Mouse (Mus musculus) CD8-positive naive resting alpha-beta T cell, adult 2 months (primary cell): Measurements from ENCODE around the gene Idh3a.
"Not testable (repeated sequence)": the region's sequence is repeated elsewhere in the genome, so short reads cannot be mapped to it uniquely, and the experiment has no call there.

Experiments used
- DNase-seq, 2 experiments: peaks; one replicate each; pipeline ENCODE4 v3.0.0; 2022; ENCODE audit warnings: low read depth in 2 of 2, low spot score in 2 of 2

Gene Idh3a

DNA sequence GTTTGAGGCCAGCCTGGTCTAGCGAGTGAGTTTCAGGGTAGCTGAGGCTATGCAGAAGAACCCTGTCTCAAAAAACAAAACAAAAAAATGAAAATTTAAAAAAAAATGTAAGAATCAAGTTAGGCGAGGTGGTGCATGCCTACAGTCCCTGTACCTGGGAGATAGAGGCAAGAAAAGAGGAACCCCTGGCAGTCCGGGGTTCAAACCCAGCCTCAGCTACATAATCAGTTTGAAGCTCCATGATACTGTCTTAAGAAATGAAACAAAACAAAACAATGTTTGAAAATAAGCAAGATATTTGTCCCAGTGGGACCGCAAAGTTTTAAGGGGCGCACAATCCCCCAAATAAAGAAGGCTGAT lies 315 bp upstream of the Idh3a start:
- DNase-seq: no peak

DNA sequence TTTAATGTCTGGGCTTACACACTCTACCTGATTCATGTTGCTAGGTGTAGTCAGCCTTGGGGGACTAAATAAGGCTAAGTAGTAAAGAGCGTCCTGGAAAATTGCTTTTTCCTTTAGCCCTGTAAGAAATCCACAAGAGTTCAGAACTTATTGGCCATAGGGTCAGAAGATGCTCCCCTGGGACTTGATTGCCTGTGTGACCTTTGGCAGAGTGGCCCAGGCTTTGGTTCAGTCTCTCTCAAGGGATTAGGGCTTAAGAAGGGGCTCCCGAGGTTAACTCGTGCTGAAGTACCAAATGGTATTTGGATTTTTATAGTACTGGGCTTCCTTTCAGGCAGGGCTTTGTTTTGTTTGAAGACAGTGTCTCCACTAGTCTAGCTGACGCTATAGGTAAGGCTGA lies 1.7 kb downstream of the Idh3a start:
- no peak for DNase-seq

- DNase-seq: not testable (repeated sequence)
These were observed 7.5 kb downstream of the Idh3a start for GRCm38 (mm10) chr9:54593652-54594051.

DNA sequence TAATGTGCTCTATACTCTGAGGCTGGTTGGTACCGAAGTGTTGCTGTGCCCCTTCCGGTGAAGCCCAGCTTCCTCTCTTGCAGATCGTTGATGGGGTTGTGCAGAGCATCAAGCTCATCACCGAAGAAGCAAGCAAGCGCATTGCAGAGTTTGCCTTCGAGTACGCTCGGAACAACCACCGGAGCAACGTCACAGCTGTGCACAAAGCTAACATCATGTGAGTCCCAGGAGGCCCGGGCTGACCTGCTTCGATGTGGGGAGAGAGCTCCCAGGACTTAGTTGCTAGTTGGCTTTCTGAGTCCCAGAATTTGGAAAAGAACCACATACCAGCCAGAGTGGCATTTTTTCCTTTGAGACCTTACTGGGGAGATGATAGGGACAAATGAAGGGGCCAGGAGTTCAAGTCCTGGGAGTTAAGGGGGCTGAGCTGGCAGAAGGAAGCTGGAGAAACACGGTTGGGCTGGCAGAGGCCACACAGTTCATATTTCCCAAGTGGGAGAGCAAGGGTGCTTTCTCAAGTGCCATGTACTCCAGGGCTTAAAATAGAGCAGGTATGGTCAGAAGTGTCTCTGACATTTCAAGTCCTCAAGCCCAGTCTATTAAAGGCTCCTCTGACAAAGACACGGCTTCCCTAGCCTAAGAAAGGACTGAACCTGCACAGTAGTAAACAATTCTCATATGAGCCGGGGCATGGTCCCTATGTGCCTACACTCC lies 10.8 kb downstream of the Idh3a start:
- DNase-seq: no peak

DNA sequence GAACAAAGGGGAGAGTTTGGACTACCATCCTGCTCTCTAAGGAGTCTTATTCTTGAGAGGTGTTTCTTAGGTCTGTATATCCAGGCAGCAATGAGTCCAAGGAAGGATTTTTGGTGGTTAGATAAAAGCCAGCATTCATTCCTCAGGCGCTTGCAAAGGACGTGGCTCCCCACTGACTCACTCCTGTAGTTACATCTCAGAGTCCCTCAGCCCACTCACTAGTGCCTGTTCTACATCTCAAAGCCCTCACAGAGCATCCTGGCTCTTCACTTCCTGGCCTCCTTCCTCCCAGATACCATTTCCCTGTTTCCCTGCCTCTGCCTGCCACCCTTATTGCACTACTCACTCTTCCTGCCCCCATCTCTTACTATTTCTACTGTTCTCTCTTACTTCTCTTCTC lies 16.3 kb downstream of the Idh3a start:
- no peak for DNase-seq

DNA sequence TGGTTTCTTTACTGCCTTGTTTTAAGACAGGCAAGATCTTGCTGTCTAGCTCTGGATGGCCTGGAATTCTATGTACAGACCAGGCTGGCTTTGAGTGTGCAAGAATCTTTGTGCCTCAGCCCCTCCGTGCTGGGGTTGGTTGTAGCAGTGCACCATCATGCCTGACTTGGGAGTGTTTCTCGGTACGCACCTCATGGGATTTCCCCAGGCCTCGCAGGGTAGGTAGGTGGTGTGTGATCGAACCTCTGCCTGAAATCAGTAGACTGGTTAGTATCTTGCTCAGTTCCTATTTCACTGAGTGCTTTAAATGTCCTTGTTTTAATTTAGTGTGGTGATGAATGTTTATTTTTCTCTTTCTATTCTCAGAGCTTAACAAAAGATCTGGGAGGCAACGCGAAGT lies 16.8 kb downstream of the Idh3a start:
- DNase-seq: no peak

DNA sequence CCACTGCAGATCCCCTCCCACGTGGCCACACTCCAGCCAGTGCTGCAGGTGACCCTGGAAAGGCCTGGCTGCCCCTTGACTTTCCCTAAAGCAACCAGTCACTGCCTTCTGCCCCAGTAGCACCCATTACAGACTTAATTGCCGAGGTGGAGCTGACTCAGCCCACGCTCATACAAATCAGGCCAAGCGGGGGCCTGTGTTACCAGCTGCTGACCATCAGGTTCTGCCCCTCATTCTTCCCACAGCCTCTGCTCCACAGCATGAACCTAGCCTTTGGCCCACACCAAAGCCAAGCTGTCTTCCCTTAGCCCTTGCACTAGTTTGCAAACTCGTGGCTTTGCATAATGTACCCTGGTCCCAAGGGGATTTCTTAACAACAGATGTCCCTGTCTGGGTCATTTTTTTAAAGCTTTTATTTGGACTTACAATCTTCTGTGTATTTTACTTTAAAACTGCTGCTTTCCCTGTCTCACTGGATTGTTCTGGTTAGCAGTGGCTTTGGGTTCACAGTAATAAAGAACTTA lies 18.1 kb downstream of the Idh3a start:
- no peak for DNase-seq

GRCm38 (mm10) chr9:54604886-54605285 lies 18.8 kb downstream of the Idh3a start:
- peak; percentile 15 to 18 for DNase-seq

DNA sequence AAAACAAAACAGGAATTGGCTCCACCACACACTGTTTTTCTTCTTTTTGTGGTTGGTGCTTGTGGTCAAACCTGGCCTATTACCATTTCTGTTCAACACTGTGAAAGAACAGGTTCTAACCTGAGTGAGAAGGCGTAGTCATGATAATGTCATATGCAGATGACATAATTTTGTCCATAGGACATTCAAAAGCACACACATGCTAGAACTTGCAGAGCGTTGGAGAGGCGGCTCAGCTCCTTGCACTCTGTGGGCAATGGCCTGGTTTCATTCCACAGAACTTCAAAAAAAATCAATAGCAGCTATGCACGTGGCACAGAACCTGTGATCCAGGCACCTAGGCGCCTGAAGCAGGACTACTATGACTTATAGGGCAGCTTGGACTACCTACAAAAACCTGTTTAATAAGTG lies 26.7 kb downstream of the Idh3a start:
- DNase-seq: peak; percentile 19 to 68

DNA sequence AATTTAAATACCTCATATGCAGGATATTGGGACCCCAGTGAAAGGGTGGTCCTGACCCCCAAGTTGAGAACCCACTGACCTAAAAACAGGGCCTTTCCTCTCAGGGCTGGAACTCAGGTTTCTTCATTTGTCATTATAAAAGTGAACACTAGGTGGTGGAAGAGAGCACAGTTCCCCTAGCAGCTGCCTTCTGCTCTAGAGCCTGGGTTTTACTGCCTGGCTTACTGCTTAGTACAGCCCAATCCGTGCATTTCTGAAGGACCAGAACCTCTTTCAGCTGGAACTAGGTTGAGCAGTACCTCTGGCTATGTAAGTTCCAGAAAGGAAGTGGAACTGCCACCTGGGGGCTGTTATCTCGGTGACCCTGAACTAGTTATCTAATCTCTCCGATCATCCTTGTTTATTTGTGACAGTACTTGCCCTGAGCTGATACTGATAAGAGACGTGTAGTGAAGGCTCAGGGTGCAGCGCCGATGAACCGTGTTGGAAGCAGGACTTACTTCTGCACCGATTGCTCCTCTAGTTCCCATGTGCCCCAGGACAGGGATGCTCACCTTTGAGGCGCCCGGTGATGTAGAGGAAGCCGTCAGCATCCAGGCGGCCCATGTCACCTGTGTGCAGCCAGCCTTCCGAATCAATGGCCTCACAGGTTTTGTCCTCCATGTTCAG lies 28.2 kb downstream of the Idh3a start:
- DNase-seq: peak; percentile 35 to 51

DNA sequence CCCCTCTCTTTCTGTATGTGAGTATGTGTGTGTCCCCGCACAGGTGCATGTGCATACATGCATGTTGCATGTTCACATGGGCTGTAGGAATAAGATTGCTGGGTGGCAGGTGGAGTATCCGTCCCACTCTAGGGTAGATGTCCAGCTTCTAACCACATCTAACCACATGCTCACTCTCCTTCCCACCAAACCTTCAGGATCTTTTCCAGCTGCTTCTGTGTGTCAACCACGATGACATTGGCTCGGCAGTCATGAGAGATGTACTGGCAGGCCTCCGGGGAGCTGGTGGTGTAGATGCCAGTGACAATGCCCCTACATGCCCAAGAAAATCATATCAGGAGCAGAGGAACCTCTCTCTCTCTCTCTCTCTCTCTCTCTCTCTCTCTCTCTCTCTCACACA lies 41.1 kb downstream of the Idh3a start:
- DNase-seq: no peak

DNA sequence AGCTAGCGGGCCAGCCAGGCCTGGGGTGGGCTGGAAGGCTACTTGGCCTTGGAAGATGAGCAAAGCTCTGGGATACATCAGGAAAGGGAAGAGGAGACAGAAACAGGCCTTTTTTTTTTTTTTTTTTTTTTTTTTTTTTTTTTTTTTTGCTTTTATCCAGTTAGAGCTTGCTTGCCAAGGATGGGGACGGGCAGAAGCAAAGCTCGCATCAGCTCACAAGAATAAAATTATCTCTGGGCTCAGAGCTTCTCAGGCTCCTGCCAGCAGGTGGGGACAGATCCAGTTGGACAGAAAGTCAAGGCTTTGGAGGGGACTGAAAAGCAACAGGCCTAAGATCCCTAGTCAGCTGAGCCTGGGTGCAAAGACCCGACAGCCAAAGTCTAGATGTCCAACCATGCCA lies 42.6 kb downstream of the Idh3a start:
- DNase-seq: no peak

DNA sequence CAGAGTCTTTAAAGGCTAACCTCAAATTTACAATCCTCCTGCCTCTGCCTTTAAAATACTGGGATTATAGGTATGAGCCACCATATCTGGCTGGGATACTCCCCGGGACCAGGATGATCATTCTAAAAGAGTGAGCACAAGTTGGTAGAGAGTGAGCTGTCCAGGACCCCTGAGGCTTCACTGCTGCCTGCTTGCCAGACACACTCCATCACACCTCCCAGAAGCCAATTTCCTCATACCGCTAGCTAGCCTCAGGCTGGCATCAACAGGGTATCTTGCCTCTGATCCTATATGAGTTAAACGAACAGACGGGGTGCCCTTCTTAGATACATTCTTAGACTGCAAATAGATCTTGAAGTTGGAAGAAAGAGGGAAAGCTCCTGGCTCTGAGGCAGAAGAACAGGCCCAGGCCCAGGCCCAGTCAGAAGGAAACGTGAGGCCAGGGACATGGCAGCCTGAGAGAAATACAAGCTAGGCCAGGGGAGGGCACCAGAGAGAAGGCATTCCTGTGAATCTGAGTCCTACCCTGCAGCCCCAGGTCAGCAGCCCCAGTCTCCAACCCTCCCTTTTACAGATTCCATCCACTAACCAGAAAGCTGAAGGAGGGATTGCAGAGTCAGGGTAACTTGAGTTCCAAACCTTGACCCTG lies 43.6 kb downstream of the Idh3a start:
- DNase-seq: no peak

DNA sequence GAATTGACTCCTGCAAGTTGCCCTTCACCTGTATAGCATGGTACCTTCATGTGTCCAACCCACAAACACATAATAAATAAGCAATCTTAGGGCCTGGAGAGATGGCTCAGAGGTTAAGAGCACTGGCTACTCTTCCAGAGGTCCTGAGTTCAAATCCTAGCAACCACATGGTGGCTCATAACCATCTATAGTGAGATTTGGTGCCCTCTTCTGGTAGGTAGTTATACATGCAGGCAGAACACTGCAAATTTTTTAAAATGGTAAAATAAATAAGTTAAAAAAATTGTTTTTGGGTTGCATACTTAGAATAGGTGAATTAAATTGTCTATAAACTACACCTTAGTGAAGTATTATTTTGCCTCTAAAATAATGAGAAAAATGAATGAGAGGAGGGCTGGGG lies 44.8 kb downstream of the Idh3a start:
- no peak for DNase-seq

- DNase-seq: no peak
These were observed 47.3 kb downstream of the Idh3a start for GRCm38 (mm10) chr9:54633401-54633800.

- DNase-seq: no peak
These were observed 51.6 kb downstream of the Idh3a start for GRCm38 (mm10) chr9:54637510-54638314.

GRCm38 (mm10) chr9:54639192-54639591 lies 53.1 kb downstream of the Idh3a start:
- no peak for DNase-seq

GRCm38 (mm10) chr9:54641548-54641947 lies 55.4 kb downstream of the Idh3a start:
- DNase-seq: no peak

DNA sequence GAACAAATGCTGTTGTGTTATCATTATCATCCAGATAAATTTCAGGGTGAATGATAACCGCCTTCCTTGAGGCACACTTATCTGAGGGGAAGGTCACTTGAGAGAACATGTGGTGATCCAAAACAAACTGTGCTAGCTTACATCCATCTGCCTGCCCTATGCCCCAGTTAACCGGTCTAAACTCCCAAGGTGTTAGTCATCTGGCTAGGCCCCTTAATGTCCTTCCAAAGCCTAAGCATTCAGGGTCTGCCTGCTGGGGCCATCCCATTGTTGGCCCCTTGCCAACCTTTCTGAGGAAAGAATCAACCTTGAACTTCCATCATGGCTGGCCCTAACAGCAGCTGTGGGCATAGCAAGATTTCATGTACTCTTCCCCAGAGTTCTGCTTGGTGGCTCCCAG lies 56.0 kb downstream of the Idh3a start:
- no peak for DNase-seq

DNA sequence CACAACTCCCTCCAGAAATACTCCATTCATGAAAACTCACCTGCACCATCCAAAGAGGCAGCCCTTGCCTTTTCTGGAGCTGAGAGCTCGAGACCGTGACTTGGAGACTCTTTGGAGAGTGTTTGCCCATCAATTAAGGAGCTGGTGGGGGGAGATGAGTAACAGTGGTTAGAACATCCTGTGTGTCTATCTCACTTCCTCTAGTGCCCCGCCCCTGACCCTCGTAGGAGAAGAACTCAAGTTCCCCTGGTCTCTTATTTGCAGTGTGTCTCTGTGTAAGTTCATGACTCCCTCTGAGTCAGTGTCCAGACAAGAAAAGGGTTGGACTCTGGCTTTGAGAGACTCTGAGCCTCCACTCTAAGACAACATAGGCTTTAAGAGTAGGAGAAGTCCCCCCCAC lies 56.4 kb downstream of the Idh3a start:
- DNase-seq: peak; percentile 38 to 55

DNA sequence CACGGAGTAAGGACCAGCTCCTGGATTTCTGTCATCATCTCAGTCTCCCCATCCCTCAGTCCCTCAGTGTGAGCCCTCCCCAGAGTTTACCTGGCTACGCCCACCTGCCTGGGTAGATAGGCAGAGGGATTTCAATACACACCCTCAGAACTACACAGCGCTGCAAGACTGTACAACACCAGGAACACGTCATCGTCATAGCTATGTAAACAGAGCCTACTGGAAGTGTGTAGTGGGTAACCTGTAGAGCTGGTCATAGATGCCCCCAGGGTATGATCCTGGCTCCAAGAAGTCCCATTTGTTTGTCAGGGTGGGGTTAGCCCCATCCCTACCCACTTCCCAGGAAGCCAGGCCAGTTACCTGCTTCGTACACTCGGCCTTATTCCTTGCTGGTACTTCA lies 57.0 kb downstream of the Idh3a start:
- DNase-seq: no peak
